Comparison of ENCODE assay signal across 13 mouse cellular contexts in the genomic region with DNA sequence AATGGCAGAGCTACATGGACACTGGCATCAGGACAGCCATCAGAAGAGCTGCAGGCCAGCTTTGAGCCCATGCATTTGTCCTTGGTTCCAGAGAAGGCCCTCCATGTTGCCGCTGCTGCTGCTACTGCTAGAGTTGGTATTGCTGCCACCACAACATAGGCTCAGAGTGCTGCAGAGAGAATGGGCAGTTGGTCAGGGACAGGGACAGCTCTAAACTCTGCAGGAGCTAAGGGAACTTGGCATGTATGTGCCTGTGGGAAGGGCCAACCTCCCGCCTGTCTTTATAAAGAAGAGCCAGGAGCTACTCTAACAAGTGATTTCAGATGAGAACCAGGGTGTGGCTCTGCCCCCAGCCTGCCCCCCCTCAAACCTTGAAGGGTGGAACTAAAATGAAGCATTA.
"Had no signal": no experiment of that assay in that cellular context is flagged by ENCODE, and none has a peak within 500 bp of the region (broad histone marks: within the 10 kb centered on the region; RNA-seq: fewer than 3 reads in every experiment).

No protein-coding gene starts in this region.

- H3K4me1 ChIP-seq: limb, embryonic 13.5 days; midbrain, embryonic 10.5 days had no signal

- H3K9me3 ChIP-seq: limb, embryonic 13.5 days; midbrain, embryonic 10.5 days had no signal

- H3K27ac ChIP-seq: limb, embryonic 13.5 days; liver, embryonic 14.5 days; midbrain, embryonic 10.5 days had no signal

- H3K9ac ChIP-seq: limb, embryonic 13.5 days; liver, embryonic 14.5 days had no signal

- H3K27me3 ChIP-seq: limb, embryonic 13.5 days had no signal

- DNase-seq: kidney, adult 8-10 months; kidney, postnatal 25 days; left cerebral cortex, postnatal 4 days; lung, adult 18-20 months; midbrain, embryonic 14.5 days; right cerebral cortex, postnatal 4 days; spleen, adult 18-20 months; thymus, adult 18-20 months; thymus, postnatal 14 days had no signal

- H3K4me3 ChIP-seq: limb, embryonic 13.5 days; midbrain, embryonic 10.5 days; myocyte had no signal

- H3K4me2 ChIP-seq: limb, embryonic 13.5 days had no signal
